Mouse (Mus musculus): ENCODE results near the gene Nkd2. TPM values are rescaled to one million over a fixed set of nuclear protein-coding genes. Genes with fewer than 3 reads are reported as not detected.

Gene Nkd2
- polyA plus RNA-seq, 2 experiments: 34.8 to 50.3 TPM

DNA sequence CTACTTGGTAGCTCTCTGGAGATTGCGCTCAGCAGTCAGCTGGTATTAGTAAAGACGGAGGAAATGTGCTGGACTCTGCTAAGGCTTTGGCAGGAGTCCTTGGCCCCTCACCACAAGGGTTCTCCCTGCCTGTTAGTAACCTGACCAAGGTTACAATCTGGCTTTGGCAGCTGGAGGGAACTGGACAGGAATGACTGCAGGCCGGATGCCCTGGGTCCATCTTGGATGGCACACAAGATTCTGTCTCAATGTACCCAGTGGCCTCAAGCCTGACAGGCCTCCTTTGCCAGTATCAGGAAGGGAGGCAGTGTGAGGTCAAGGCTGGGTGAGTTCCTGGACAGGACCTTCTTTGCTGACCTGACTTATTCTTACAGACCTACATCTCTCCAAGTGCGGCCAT, 55.3 kb downstream of the Nkd2 start:
- Histone ChIP-seq H3K27ac (replicated peaks; ENCODE audit: low read depth, low read length) (no peak overlapping the region), H3K9ac (ENCODE audit: low read depth, low read length, severe bottlenecking) (no peak overlapping the region), H3K4me2 (replicated peaks; ENCODE audit: low read depth, low read length, severe bottlenecking) (no peak overlapping the region), H3K27me3 (ENCODE audit: control insufficient read depth, insufficient read depth, low read length) (no peaks in the 10 kb centered on the region), H3K36me3 (ENCODE audit: control insufficient read depth, insufficient read depth, low read length) (peaks cover 81% of the 10 kb centered on the region), H3K9me3 (ENCODE audit: control insufficient read depth, low read length) (no peaks in the 10 kb centered on the region), H3K4me3 (replicated peaks; ENCODE audit: low read length) (no peak overlapping the region), H3K4me1 (ENCODE audit: control insufficient read depth, insufficient read depth, low read length) (no peaks in the 10 kb centered on the region)
- no peak for DNase-seq (ENCODE audit: low spot score)
- ATAC-seq (ENCODE audit: low FRiP score, low read depth): no peak
- WGBS: 96% methylated on average over 4 of the region's 4 CpGs
- TF ChIP-seq POLR2A (IDR thresholded peaks at IDR 0.05; ENCODE audit: borderline replicate concordance, extremely low read depth, insufficient read depth, insufficient read length): no peak

DNA sequence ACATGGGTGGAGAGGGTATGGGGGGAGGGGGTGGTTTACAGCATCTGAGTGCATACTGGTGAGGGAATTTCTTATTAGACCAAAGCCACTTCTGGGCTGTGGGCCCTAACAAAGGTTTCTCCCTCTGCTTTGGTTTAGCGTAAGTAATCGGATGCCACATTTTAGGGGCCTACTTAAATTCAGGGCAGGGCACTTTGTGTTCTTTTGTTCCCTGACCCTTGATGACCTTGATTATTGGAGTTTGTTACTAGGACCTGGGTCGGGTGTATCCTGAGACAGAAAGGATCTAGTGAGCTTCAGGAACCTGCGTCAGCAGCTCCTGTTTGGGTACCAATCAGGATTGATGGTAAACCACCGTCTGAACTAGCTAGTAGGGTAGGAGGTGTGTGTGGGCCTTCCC, 64.9 kb downstream of the Nkd2 start:
- WGBS: 53% methylated on average over 5 of the region's 5 CpGs
- no peak overlapping the region for H3K27ac ChIP-seq (replicated peaks; ENCODE audit: low read depth, low read length)

DNA sequence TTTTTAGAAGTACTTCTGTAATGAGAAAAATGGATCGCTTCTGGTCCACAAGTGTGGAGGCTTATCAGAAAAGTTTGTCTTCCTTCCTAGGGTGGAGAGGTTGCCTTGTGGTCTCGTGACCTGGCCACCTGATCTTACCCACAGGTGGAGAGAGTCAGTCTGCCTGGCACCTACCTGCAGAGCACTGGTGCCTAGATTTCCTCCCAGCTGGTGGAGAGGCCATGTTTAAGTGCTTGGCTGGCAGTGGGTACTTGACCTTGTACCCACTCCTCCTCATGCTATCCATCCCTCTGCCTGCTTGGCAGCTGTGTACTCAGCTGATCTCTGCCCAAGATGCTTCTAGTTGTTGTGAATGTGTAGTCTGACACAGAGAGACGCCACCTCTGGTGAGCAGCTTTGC, 69.9 kb downstream of the Nkd2 start:
- no peak for TF ChIP-seq POLR2A (IDR thresholded peaks at IDR 0.05; ENCODE audit: borderline replicate concordance, extremely low read depth, insufficient read depth, insufficient read length)
- Histone ChIP-seq H3K9ac (ENCODE audit: low read depth, low read length, severe bottlenecking) (no peak overlapping the region), H3K36me3 (ENCODE audit: control insufficient read depth, insufficient read depth, low read length) (no peaks in the 10 kb centered on the region; the same call in 1 of the 2 replicates), H3K9me3 (ENCODE audit: control insufficient read depth, low read length) (no peaks in the 10 kb centered on the region), H3K27ac (replicated peaks; ENCODE audit: low read depth, low read length) (no peak overlapping the region), H3K4me1 (ENCODE audit: control insufficient read depth, insufficient read depth, low read length) (peaks cover 12% of the 10 kb centered on the region), H3K4me2 (replicated peaks; ENCODE audit: low read depth, low read length, severe bottlenecking) (no peak overlapping the region), H3K27me3 (ENCODE audit: control insufficient read depth, insufficient read depth, low read length) (no peaks in the 10 kb centered on the region), H3K4me3 (replicated peaks; ENCODE audit: low read length) (no peak overlapping the region)
- ATAC-seq (ENCODE audit: low FRiP score, low read depth): no peak
- WGBS: 83% methylated on average over 3 of the region's 3 CpGs
- no peak for DNase-seq (ENCODE audit: low spot score)

More for the DNA sequence above, 64.9 kb downstream of the Nkd2 start:
- no peak for DNase-seq (ENCODE audit: low spot score)
- Histone ChIP-seq H3K4me3 (replicated peaks; ENCODE audit: low read length) (no peak overlapping the region), H3K4me2 (replicated peaks; ENCODE audit: low read depth, low read length, severe bottlenecking) (no peak overlapping the region), H3K4me1 (ENCODE audit: control insufficient read depth, insufficient read depth, low read length) (no peaks in the 10 kb centered on the region), H3K9me3 (ENCODE audit: control insufficient read depth, low read length) (no peaks in the 10 kb centered on the region), H3K9ac (ENCODE audit: low read depth, low read length, severe bottlenecking) (no peak overlapping the region), H3K27me3 (ENCODE audit: control insufficient read depth, insufficient read depth, low read length) (no peaks in the 10 kb centered on the region), H3K36me3 (ENCODE audit: control insufficient read depth, insufficient read depth, low read length) (peaks cover 29% of the 10 kb centered on the region)
- ATAC-seq (ENCODE audit: low FRiP score, low read depth): no peak
- TF ChIP-seq POLR2A (IDR thresholded peaks at IDR 0.05; ENCODE audit: borderline replicate concordance, extremely low read depth, insufficient read depth, insufficient read length): no peak

GRCm38 (mm10) chr13:73775786-73776185, 71.6 kb downstream of the Nkd2 start:
- Histone ChIP-seq H3K4me3 (replicated peaks; ENCODE audit: low read length) (no peak overlapping the region), H3K4me1 (ENCODE audit: control insufficient read depth, insufficient read depth, low read length) (peaks cover 18% of the 10 kb centered on the region), H3K9me3 (ENCODE audit: control insufficient read depth, low read length) (no peaks in the 10 kb centered on the region), H3K9ac (ENCODE audit: low read depth, low read length, severe bottlenecking) (no peak overlapping the region), H3K4me2 (replicated peaks; ENCODE audit: low read depth, low read length, severe bottlenecking) (no peak overlapping the region), H3K27ac (replicated peaks; ENCODE audit: low read depth, low read length) (no peak overlapping the region), H3K27me3 (ENCODE audit: control insufficient read depth, insufficient read depth, low read length) (no peaks in the 10 kb centered on the region), H3K36me3 (ENCODE audit: control insufficient read depth, insufficient read depth, low read length) (no peaks in the 10 kb centered on the region; the same call in 1 of the 2 replicates)
- no peak for TF ChIP-seq POLR2A (IDR thresholded peaks at IDR 0.05; ENCODE audit: borderline replicate concordance, extremely low read depth, insufficient read depth, insufficient read length)
- ATAC-seq (ENCODE audit: low FRiP score, low read depth) (no peak), DNase-seq (ENCODE audit: low spot score) (no peak)
- 75% methylated on average over 4 of the region's 4 CpGs for WGBS

GRCm38 (mm10) chr13:73773519-73774205, 73.8 kb downstream of the Nkd2 start:
- TF ChIP-seq POLR2A (IDR thresholded peaks at IDR 0.05; ENCODE audit: borderline replicate concordance, extremely low read depth, insufficient read depth, insufficient read length): no peak
- Histone ChIP-seq H3K27me3 (ENCODE audit: control insufficient read depth, insufficient read depth, low read length) (no peaks in the 10 kb centered on the region), H3K9me3 (ENCODE audit: control insufficient read depth, low read length) (no peaks in the 10 kb centered on the region), H3K9ac (ENCODE audit: low read depth, low read length, severe bottlenecking) (no peak overlapping the region), H3K27ac (replicated peaks; ENCODE audit: low read depth, low read length) (no peak overlapping the region), H3K36me3 (ENCODE audit: control insufficient read depth, insufficient read depth, low read length) (peaks cover 3% of the 10 kb centered on the region), H3K4me3 (replicated peaks; ENCODE audit: low read length) (no peak overlapping the region), H3K4me1 (ENCODE audit: control insufficient read depth, insufficient read depth, low read length) (peaks cover 18% of the 10 kb centered on the region), H3K4me2 (replicated peaks; ENCODE audit: low read depth, low read length, severe bottlenecking) (no peak overlapping the region)
- 62% methylated on average over 4 of the region's 4 CpGs for WGBS
- ATAC-seq (ENCODE audit: low FRiP score, low read depth) (no peak), DNase-seq (ENCODE audit: low spot score) (no peak)

All from limb, embryonic 14.5 days (tissue).